Mouse (Mus musculus): ENCODE measurements around the gene Arl14. TPM values are rescaled to one million over a fixed set of nuclear protein-coding genes. Genes with fewer than 3 reads are reported as not detected.

Arl14 gene
- not detected in 4 replicates for total RNA-seq (2023; ENCODE audit: inconsistent age)

DNA sequence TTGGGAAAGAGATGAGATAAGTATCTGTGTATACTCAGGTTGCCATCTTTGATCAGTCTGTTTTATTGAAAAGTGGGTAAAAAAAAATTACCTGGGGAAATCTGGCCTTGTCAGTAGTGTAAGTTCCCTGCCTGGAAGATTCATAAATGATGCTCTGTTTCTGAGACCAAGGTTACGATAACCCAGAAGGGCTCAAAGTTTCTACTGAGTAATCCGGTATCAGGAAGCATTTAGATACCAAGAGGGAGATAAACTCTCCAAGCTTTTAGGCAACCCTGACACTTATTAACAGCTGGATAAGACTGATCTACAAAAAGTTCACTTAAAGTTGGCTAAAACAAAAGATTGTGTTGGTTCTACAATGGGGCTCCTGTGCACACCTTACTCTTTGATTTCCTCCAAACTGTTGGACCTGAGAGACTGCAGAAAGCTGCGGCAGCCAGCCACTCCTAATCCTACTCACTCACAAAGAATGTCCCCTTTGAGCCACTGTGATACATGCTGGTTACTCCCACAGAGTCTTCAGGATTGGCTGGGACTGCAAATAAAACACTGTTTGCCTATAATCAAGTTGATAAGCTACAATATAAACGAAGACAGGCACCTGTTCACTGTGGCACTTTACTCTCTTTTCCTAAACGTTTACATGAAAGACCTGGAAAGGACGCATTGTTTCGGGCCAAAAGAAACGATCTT is at the start of gene Arl14:
Arl14 (plus strand) TSS at position 614 of the 696 bp plus-strand sequence.

Other genes starting within 250 kb of the Arl14 start
- gene Ift80, start 217.8 kb upstream of the Arl14 start, total RNA-seq (2023; ENCODE audit: inconsistent age) = 10.9 to 13.9 TPM (median 12.6 TPM) in 4 replicates
- 94.1 to 108 TPM (median 102 TPM) in 4 replicates for gene Smc4, start 217.7 kb upstream of the Arl14 start, total RNA-seq (2023; ENCODE audit: inconsistent age)
- 56.3 to 65.5 TPM (median 57.1 TPM) in 4 replicates for gene Trim59, start 177.7 kb upstream of the Arl14 start, total RNA-seq (2023; ENCODE audit: inconsistent age)
- 105 to 137 TPM (median 124 TPM) in 4 replicates for gene Kpna4, start 95.3 kb upstream of the Arl14 start, total RNA-seq (2023; ENCODE audit: inconsistent age)
- 11.7 to 18.3 TPM (median 13.0 TPM) in 4 replicates for gene Ppm1l, start 94.4 kb downstream of the Arl14 start, total RNA-seq (2023; ENCODE audit: inconsistent age)

Measured in B cell, adult (primary cell).